Comparison of ENCODE assay signal across 30 mouse cellular contexts in the genomic region with DNA sequence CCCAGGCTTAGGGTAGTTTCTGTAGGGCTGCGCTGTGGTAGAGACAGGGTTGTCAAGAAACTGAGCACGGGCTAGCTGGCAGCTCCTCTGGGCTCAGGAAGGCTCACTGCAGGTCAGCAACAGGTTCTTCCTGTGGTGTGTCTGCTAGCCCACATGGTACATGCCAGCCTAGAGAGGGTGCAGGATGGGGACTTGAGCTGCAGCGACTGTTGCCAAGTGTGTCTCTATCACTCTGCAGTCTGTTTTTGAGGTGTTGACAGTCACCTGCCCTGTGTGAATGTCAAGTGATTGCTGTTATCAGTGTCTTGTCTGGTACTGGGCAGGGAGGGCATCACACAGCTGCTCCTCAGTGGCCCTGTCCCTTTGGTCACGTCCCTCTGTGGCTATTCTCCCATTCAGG. TPM values are rescaled to one million over a fixed set of nuclear protein-coding genes. Genes with fewer than 3 reads are reported as not detected.
DNase-seq lines count a peak whose midpoint lies in the region; ATAC-seq and TF ChIP-seq lines count a peak whose summit lies in the region.
"Had no signal": no experiment of that assay in that cellular context is flagged by ENCODE, and none has a peak within 500 bp of the region (broad histone marks: within the 10 kb centered on the region; RNA-seq: fewer than 3 reads in every experiment).

No protein-coding gene starts in this region.

- no peak overlapping the region for H3K4me2 ChIP-seq in heart, embryonic 16.5 days (ENCODE audit: low read depth, low read length)
- H3K4me2 ChIP-seq in stomach, postnatal 0 days (replicated peaks; ENCODE audit: low read depth) = no peak overlapping the region
- no peak overlapping the region for H3K4me2 ChIP-seq in midbrain, embryonic 14.5 days (ENCODE audit: low read length)
- H3K4me2 ChIP-seq: embryonic facial prominence, embryonic 13.5 days; heart, embryonic 15.5 days; hindbrain, embryonic 15.5 days; intestine, embryonic 15.5 days; limb, embryonic 15.5 days; liver, embryonic 15.5 days; neural tube, embryonic 12.5 days; stomach, embryonic 15.5 days had no signal

- no peak for DNase-seq in heart, adult 9 months (ENCODE audit: low spot score in 2 of 2)
- DNase-seq in stomach, postnatal 0 days (ENCODE audit: low spot score) = no peak
- DNase-seq in midbrain, embryonic 14.5 days = no peak
- DNase-seq in right cerebral cortex, postnatal 4 days = no peak
- DNase-seq: adrenal gland, postnatal 25 days; cerebellum, adult 11-12 months; cerebellum, adult 9-11 months; gastrocnemius, adult 2 months; gastrocnemius, postnatal 36 days; heart, postnatal 4 days; kidney, adult 8-10 months; kidney, postnatal 4 days; lung, postnatal 4 days had no signal

- H3K36me3 ChIP-seq in heart, embryonic 16.5 days (ENCODE audit: control insufficient read depth, insufficient read depth) = no peaks in the 10 kb centered on the region
- H3K36me3 ChIP-seq in megakaryocyte, embryonic 14.5 days (replicated peaks; ENCODE audit: low read length) = no peaks in the 10 kb centered on the region
- H3K36me3 ChIP-seq in stomach, postnatal 0 days (ENCODE audit: control insufficient read depth, insufficient read depth, low read length) = no peaks in the 10 kb centered on the region
- no peaks in the 10 kb centered on the region for H3K36me3 ChIP-seq in midbrain, embryonic 14.5 days (ENCODE audit: control insufficient read depth, insufficient read depth, low read length)
- H3K36me3 ChIP-seq: embryonic facial prominence, embryonic 13.5 days; G1E; heart, embryonic 15.5 days; hindbrain, embryonic 15.5 days; intestine, embryonic 15.5 days; limb, embryonic 15.5 days; liver, embryonic 15.5 days; midbrain, embryonic 10.5 days; neural tube, embryonic 12.5 days; stomach, embryonic 15.5 days had no signal

- no peak overlapping the region for H3K4me3 ChIP-seq in heart, embryonic 16.5 days (ENCODE audit: low read length)
- peak overlapping the region; percentile 14 for H3K4me3 ChIP-seq in megakaryocyte, embryonic 14.5 days (replicated peaks)
- H3K4me3 ChIP-seq in stomach, postnatal 0 days (ENCODE audit: low read depth, low read length) = no peak overlapping the region
- no peak overlapping the region for H3K4me3 ChIP-seq in midbrain, embryonic 14.5 days (replicated peaks; ENCODE audit: low read depth, low read length)
- H3K4me3 ChIP-seq: embryonic facial prominence, embryonic 13.5 days; gastrocnemius, adult 2 months; heart, embryonic 15.5 days; hindbrain, embryonic 15.5 days; intestine, embryonic 15.5 days; limb, embryonic 15.5 days; liver, embryonic 15.5 days; midbrain, embryonic 10.5 days; neural tube, embryonic 12.5 days; stomach, embryonic 15.5 days had no signal

- no peaks in the 10 kb centered on the region for H3K27me3 ChIP-seq in heart, embryonic 16.5 days (ENCODE audit: control insufficient read depth, insufficient read depth, low read length)
- H3K27me3 ChIP-seq in megakaryocyte, embryonic 14.5 days (replicated peaks) = peaks cover 93% of the 10 kb centered on the region
- no peaks in the 10 kb centered on the region for H3K27me3 ChIP-seq in stomach, postnatal 0 days (ENCODE audit: control insufficient read depth, insufficient read depth, low read length)
- H3K27me3 ChIP-seq in midbrain, embryonic 14.5 days (ENCODE audit: control insufficient read depth, insufficient read depth, low read length) = no peaks in the 10 kb centered on the region
- H3K27me3 ChIP-seq: embryonic facial prominence, embryonic 13.5 days; heart, embryonic 15.5 days; hindbrain, embryonic 15.5 days; intestine, embryonic 15.5 days; limb, embryonic 15.5 days; liver, embryonic 15.5 days; neural tube, embryonic 12.5 days; stomach, embryonic 15.5 days had no signal

- WGBS in heart, embryonic 16.5 days = 35% methylated on average over 4 of the region's 4 CpGs
- WGBS in stomach, postnatal 0 days = 62% methylated on average over 4 of the region's 4 CpGs
- WGBS in midbrain, embryonic 14.5 days = 82% methylated on average over 4 of the region's 4 CpGs

- no peak overlapping the region for H3K27ac ChIP-seq in heart, embryonic 16.5 days (ENCODE audit: low read length)
- H3K27ac ChIP-seq in stomach, postnatal 0 days (replicated peaks) = 0 out of 2 replicates have a peak overlapping the region, but pooled peaks have one; percentile 8
- H3K27ac ChIP-seq in midbrain, embryonic 14.5 days (replicated peaks; ENCODE audit: low read depth, low read length) = no peak overlapping the region
- H3K27ac ChIP-seq: embryonic facial prominence, embryonic 13.5 days; heart, embryonic 15.5 days; hindbrain, embryonic 15.5 days; intestine, embryonic 15.5 days; kidney, postnatal 0 days; limb, embryonic 15.5 days; liver, embryonic 15.5 days; midbrain, embryonic 10.5 days; neural tube, embryonic 12.5 days; stomach, embryonic 15.5 days had no signal

- H3K9me3 ChIP-seq in heart, embryonic 16.5 days (replicated peaks; ENCODE audit: control insufficient read depth, low read length) = no peaks in the 10 kb centered on the region
- no peaks in the 10 kb centered on the region for H3K9me3 ChIP-seq in megakaryocyte, embryonic 14.5 days
- H3K9me3 ChIP-seq in stomach, postnatal 0 days (ENCODE audit: control insufficient read depth, low read length) = no peaks in the 10 kb centered on the region
- H3K9me3 ChIP-seq in midbrain, embryonic 14.5 days (ENCODE audit: control insufficient read depth, low read length) = no peaks in the 10 kb centered on the region
- H3K9me3 ChIP-seq: embryonic facial prominence, embryonic 13.5 days; G1E; heart, embryonic 15.5 days; hindbrain, embryonic 15.5 days; intestine, embryonic 15.5 days; limb, embryonic 15.5 days; liver, embryonic 15.5 days; midbrain, embryonic 10.5 days; neural tube, embryonic 12.5 days; stomach, embryonic 15.5 days had no signal

- peaks cover 54% of the 10 kb centered on the region for H3K4me1 ChIP-seq in heart, embryonic 16.5 days (ENCODE audit: control insufficient read depth, insufficient read depth, low read length)
- H3K4me1 ChIP-seq in megakaryocyte, embryonic 14.5 days = peaks cover 22% of the 10 kb centered on the region; the same call in 1 of the 2 replicates
- peaks cover 18% of the 10 kb centered on the region for H3K4me1 ChIP-seq in stomach, postnatal 0 days (replicated peaks; ENCODE audit: control insufficient read depth, insufficient read depth)
- H3K4me1 ChIP-seq in midbrain, embryonic 14.5 days (ENCODE audit: control insufficient read depth, insufficient read depth, low read length) = peaks cover 5% of the 10 kb centered on the region; the same call in 1 of the 2 replicates

- no peak for TF ChIP-seq CTCF in stomach, postnatal 0 days (IDR thresholded peaks at IDR 0.05; ENCODE audit: low read depth)

- no peak for TF ChIP-seq EP300 in stomach, postnatal 0 days (optimal IDR thresholded peaks at IDR 0.05)

- no peak overlapping the region for H3K9ac ChIP-seq in heart, embryonic 16.5 days (ENCODE audit: low read length)
- H3K9ac ChIP-seq in stomach, postnatal 0 days (ENCODE audit: low read length) = no peak overlapping the region
- H3K9ac ChIP-seq in midbrain, embryonic 14.5 days (replicated peaks; ENCODE audit: low read length) = no peak overlapping the region
- H3K9ac ChIP-seq: embryonic facial prominence, embryonic 13.5 days; heart, embryonic 15.5 days; hindbrain, embryonic 15.5 days; intestine, embryonic 15.5 days; limb, embryonic 15.5 days; liver, embryonic 15.5 days; neural tube, embryonic 12.5 days; stomach, embryonic 15.5 days had no signal

- ATAC-seq in heart, embryonic 16.5 days (replicated peaks; ENCODE audit: extremely low read depth, insufficient read depth, low FRiP score) = 0 out of 2 replicates have a peak, but pooled peaks have one; percentile 11
- no peak for ATAC-seq in megakaryocyte, adult 5-6 weeks (ENCODE audit: poor library complexity, severe bottlenecking)
- ATAC-seq in activated CD4-positive, CD25-positive, alpha-beta regulatory T cell, adult 4 months = peak; percentile 28
- ATAC-seq in stomach, postnatal 0 days (ENCODE audit: low FRiP score, low TSS enrichment) = no peak
- ATAC-seq in midbrain, embryonic 14.5 days (ENCODE audit: low FRiP score, low TSS enrichment) = no peak
- ATAC-seq: forebrain, embryonic 16.5 days; intestine, embryonic 15.5 days; midbrain, embryonic 16.5 days had no signal

RNA-seq across cellular contexts. Expression of a gene that starts 52.8 kb away (rescaled TPM):
- polyA plus RNA-seq in heart, embryonic 16.5 days (2015; fragmentation: Nextera tagmentation; extraction: Ambion mirVana) = 6.6 and 8.4 TPM in 2 replicates
- 0.44 and 7.0 TPM in 2 replicates for polyA plus RNA-seq in megakaryocyte, embryonic 14.5 days (2012; ENCODE audit: insufficient read depth, low replicate concordance)
- 15.4 and 16.1 TPM in 2 replicates for total RNA-seq in megakaryocyte, adult 5-6 weeks (2015)
- 16.8 and 17.0 TPM in 2 replicates for total RNA-seq in megakaryocyte, adult 5-6 weeks (2017)
- polyA plus RNA-seq in activated CD4-positive, CD25-positive, alpha-beta regulatory T cell, adult 4 months (2017; shearing (Covaris generic)) = 10 to 100 TPM in 1 of 2 experiments, 1 to 10 TPM in 1; 7.7 to 11.7 TPM
- polyA plus RNA-seq in stomach, postnatal 0 days (2015; fragmentation: Nextera tagmentation; extraction: Ambion mirVana) = 8.7 and 10.5 TPM in 2 replicates
- 1.9 and 2.5 TPM in 2 replicates for polyA plus RNA-seq in midbrain, embryonic 14.5 days (2014; fragmentation: Nextera tagmentation; extraction: Ambion mirVana)
- polyA plus RNA-seq: G1E had no signal

Comparison
In these comparisons a context has a peak if more than half of its experiments do, and no peak if none do; other contexts are left out.
1. ATAC-seq: peak in heart, embryonic 16.5 days (single experiment) and activated CD4-positive, CD25-positive, alpha-beta regulatory T cell, adult 4 months (single experiment); none in megakaryocyte, adult 5-6 weeks (single experiment), stomach, postnatal 0 days (single experiment) and midbrain, embryonic 14.5 days (single experiment).